Mouse (Mus musculus) spleen, adult 2 months (tissue): ENCODE measurements around the gene Pelo.

Source experiments
- CTCF ChIP-seq: fragments of 200-500 bp; IDR thresholded peaks from 2 replicates; pipeline ENCODE4 v1.5.1; 2011; ENCODE audit warnings: mild to moderate bottlenecking, inconsistent platforms; ENCODE audit not compliant: insufficient read depth, insufficient read length, insufficient replicate concordance; ENCODE audit errors: extremely low read depth
- POLR2A ChIP-seq: fragments of 200-500 bp; IDR thresholded peaks from 2 replicates; pipeline ENCODE4 v1.6.1; 2011; ENCODE audit warnings: low read depth, low read length, inconsistent platforms

- no peak for TF ChIP-seq CTCF
- no peak for TF ChIP-seq POLR2A
Measured at GRCm38 (mm10) chr13:115116930-115117621, 27.1 kb upstream of the Pelo start.
